Mouse (Mus musculus) kidney, adult 18-20 months (tissue): ENCODE data around the gene Ceacam19.
"Not testable (repeated sequence)": the region's sequence is repeated elsewhere in the genome, so short reads cannot be mapped to it uniquely, and the experiment has no call there.

Source experiments
- DNase-seq: peaks from one replicate; pipeline ENCODE4 v3.0.0; 2021

Gene Ceacam19

GRCm38 (mm10) chr7:19887849-19888248 is at the start of gene Ceacam19:
Gene Ceacam19 (minus strand): TSS chr7:19887965.
- no peak for DNase-seq

DNA sequence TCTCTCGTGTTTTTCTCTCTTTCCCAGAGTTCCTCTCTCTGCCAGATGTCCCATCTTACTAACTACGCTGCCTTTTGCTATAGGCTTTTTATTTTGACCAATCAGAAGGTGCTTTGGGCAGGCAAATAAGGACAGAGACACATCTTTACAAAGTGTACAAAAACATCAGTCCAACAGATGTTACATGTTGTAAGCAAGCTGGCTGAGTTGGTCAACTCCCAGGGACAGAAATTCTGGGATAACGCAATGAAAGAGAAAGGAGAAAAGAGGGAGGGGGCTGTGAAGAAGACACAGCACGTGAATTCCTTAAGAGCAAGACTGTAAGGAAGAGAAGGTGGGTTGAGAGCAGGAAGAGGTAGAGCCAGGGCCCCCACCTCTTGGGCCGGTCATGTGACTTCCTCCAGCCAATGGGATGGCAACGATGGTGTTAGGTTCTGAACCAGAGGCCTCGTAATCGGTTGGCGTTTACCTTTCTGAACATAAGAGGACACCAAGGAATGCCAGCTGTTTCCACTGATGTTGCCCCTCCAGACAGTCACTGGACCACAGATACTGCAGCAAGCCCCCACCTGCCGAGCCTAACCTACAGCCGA is 49.6 kb upstream of the Ceacam19 start:
- no peak for DNase-seq

GRCm38 (mm10) chr7:19935961-19936360 is 48.2 kb upstream of the Ceacam19 start:
- peak; percentile 37 for DNase-seq

GRCm38 (mm10) chr7:19935171-19935751 is 47.5 kb upstream of the Ceacam19 start:
- DNase-seq: peak; percentile 24

- DNase-seq: peak; percentile 51
Observed at GRCm38 (mm10) chr7:19932877-19933809, 45.4 kb upstream of the Ceacam19 start.

DNA sequence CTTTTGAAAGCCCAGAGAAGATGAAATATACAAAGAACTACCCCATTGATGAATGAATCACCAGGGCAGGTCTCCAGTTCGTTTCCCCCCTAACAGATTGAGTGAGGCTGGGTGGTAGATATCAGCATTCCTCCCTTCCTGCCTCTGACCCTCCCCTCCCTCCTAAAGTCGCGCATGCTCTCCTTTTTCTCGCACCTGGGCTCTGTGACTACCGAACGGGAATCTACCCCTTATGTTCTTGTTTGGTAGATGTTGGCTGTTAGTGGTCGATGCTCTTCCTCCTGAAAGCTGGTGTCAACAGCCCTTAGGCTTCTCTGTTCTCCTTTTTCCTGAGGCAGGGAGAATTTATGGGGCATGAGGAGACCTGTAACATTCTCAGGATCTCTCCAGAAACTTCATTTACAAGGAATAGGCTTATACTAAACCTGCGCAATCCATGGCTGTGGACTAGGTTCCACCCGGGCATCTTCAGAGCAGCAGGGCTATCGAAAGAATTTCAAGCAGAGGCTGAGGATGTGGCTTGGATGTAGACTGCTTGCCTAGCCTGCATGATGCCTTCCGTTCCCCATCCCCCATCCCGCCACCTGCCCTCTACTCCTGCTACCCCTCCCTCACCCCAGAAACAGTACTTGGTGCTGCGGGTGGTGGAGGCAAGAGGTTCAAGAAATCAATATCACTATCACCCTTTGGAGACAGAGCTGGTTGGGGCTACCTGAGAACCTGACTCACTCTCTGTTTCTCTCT is 44.5 kb upstream of the Ceacam19 start:
- DNase-seq: no peak

DNA sequence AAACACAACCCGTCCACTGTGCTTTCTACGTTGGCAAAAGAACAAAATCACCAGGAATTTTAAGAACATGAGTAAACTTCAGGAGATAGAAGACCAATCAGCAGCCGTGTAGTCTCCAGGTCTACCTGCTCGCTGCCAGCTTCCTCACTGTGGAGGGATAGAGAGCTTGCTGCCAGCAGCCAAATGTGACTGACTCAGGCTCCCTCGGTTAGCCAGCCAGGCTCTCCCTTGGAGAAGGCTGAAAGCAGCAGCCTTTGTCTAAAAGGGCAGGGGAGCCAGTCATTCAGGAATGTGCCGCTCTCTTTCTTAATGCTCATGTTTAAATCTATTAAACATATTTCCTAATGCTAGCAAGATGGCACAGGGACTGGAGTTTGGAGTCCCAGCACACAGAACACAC is 42.7 kb upstream of the Ceacam19 start:
- not testable (repeated sequence) for DNase-seq

- DNase-seq: no peak
Observed at GRCm38 (mm10) chr7:19928486-19928885, 40.7 kb upstream of the Ceacam19 start.

GRCm38 (mm10) chr7:19926849-19927480 is 39.2 kb upstream of the Ceacam19 start:
- no peak for DNase-seq

DNA sequence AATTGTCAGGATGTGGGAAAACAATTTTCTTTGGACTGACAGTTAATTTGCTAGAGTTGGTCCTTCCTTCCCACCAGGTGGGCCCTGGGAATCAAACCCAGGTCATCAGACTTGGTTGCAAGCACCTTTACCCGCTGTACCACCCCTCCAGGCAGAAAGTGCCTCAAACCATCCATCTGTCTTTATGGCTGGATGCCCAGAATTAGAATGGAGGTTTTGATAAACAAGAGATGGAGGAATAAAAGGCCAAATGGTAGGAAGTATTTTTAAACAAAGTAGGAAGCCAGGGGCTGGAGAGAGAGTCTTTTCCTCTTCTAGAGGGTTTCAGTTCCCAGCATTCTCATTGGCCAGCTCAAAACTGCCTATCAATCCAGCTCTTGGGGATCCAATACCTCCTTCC is 37.6 kb upstream of the Ceacam19 start:
- no peak for DNase-seq

DNA sequence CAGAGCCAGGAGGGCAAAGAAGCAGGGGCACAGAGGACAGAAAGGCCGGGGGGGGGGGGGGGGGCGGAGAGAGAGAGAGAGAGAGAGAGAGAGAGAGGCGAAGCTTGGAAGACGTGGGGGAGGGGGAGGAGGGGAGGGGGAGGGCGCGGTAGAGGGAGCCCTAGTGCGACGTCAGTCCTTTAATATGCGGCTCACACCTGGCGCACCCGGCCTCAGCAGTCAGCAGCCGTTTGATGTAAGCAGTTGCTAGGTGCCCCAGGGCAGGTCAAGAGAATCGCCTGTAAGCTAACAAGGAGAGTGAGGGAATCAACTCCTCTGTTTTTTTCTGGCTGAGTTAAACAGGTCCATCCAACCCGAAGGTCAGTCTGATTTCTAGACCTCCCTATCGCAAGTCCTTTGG is 36.0 kb upstream of the Ceacam19 start:
- peak; percentile 26 for DNase-seq

DNA sequence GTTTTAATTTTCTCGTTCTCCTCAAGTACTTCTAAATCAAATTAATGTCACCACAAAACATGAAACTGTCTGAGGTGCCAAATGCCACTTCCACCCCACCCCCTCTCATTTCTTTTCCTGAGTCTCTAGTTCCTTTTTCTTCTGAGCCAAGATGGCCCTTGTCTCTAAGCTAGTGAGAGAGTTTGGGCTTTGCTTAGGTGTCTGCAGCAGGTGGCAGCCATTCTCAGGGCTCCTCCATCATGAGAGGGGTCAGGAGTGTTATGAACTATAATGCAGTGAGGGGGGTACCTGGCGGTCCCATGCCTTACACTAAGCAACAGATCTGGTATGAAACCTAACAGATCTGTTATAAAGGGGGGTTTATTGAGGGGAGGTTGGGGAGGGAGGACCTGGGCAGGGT is 35.6 kb upstream of the Ceacam19 start:
- no peak for DNase-seq

DNA sequence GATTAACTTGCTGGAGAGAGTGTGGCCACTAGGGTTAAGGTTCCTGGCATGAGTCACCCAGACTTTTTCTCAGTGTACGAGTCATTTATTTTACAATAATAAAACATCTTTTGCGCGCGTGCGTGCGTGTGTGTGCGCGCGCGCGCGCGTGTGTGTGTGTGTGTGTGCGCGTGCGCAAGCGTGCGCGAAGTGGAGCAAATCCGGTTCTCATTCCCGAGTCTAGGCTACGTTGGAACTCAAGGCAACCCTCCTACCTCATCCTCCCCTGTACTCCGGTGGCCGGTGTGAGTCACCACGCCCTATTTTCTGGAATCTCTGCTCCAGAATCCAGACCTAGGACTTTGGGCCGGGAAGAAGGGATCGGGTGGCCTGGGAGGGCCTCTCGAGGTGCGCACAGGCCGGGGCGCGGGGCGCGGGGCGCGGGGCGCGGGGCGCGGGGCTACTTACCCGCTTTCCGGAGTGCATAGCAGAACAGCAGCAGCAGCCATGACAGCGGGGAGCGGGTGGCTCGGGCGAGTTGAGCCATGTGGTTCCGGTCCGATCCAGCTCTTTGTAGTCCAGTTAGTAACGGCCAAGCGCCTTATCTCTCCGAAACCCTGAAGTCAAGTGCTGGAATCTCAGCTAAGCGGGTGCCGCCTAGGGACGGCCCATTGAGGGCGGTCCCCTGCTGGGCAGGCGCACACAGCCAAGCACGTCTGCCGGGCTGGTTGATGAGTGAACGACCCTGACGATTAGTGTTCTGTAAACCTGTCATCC is 32.9 kb upstream of the Ceacam19 start, which contains the start of gene Pvr:
TSS of gene Pvr (minus strand) at position 655 of the 756 bp plus-strand sequence.
- peak; percentile 84 for DNase-seq

GRCm38 (mm10) chr7:19920166-19920505 is 32.4 kb upstream of the Ceacam19 start:
- no peak for DNase-seq

- no peak for DNase-seq
Observed at GRCm38 (mm10) chr7:19914558-19914957, 26.8 kb upstream of the Ceacam19 start.

DNA sequence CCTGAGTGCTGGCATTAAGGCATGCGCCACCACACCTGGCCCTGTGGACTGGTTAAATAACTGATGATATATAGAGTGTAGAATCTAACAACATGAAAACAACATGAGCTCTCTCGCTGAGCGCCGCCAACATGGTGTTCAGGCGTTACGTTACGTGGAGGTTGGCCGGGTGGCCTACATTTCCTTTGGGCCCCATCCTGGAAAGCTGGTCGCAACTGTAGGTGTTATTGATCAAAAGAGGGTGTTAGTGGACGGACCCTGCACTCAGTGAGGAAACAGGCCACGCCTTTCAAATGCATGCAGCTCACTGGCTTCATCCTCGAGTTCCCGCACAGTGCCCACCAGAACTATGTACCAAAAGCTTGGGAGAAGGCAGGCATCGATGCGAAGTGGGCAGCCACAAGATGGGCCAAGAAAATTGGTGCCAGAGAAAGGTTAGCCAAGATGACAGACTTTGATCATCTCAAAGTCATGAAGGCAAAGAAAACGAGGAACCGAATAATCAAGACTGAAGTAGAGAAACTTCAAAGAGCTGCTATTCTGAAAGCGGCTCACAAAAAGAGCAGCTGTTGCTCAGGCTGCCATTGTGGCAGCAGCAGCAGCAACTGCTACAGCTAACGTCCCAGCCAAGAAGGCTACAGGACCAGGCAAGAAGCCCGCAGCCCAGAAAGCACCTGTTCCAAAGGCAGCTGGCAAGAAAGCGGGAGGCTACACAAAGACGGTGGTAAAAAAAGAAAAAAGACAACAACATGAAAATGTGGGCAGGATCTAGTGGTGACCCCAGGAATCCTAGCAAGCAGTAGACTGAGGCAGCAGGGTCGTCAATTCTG is 24.1 kb upstream of the Ceacam19 start:
- DNase-seq: no peak

DNA sequence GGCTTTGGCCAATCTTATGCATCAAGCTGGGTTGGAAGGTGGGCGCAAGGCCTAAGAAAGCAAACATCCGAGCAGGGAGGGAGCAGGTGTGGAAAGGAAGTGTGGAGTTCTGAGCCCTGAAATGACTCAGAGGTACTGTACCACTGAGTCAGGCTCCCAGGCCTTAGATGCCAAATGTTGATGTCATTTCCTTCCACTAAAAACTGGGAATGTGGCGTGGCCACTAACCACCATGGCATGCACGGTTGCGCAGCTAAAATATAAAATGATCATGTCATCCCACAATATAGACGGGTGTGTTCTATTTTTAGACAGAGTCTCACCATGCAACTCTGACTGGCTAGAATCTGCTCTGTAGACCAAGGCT is 23.5 kb upstream of the Ceacam19 start:
- no peak for DNase-seq

- peak; percentile 89 for DNase-seq
Observed at GRCm38 (mm10) chr7:19910421-19911291, 22.9 kb upstream of the Ceacam19 start.

- DNase-seq: peak; percentile 61
Observed at GRCm38 (mm10) chr7:19889881-19890280, 2.1 kb upstream of the Ceacam19 start.

- DNase-seq: no peak
Observed at GRCm38 (mm10) chr7:19880754-19881153, 7.0 kb downstream of the Ceacam19 start.
